Mouse (Mus musculus) embryonic facial prominence, embryonic 14.5 days (tissue): ENCODE measurements around the gene Tmc3. TPM values are rescaled to one million over a fixed set of nuclear protein-coding genes. Genes with fewer than 3 reads are reported as not detected.

Experiments used
- ATAC-seq: fragments of 200-750 bp; cut with Nextera tagmentation; 2 replicates; pipeline ENCODE4 v1.8.0; 2017; ENCODE audit warnings: low read depth, moderate number of reproducible peaks, moderate TSS enrichment
- DNase-seq: peaks from one replicate; pipeline ENCODE4 v3.0.0-alpha.2; 2015; ENCODE audit warnings: low spot score
- H3K27ac ChIP-seq: fragments of 300-500 bp; sonication (generic); replicated peaks from 2 replicates; pipeline ENCODE4 v1.5.1; 2014; ENCODE audit warnings: low read depth, mild to moderate bottlenecking, low read length, moderate library complexity
- H3K27me3 ChIP-seq: fragments of 300-500 bp; sonication (generic); replicated peaks from 2 replicates; pipeline ENCODE4 v1.6.1; 2014; ENCODE audit warnings: low read length; ENCODE audit not compliant: control insufficient read depth, insufficient read depth
- H3K36me3 ChIP-seq: fragments of 300-500 bp; sonication (generic); 2 replicates; pipeline ENCODE4 v1.6.1; 2014; ENCODE audit warnings: low read length, mixed read lengths; ENCODE audit not compliant: control insufficient read depth, insufficient read depth
- H3K4me1 ChIP-seq: fragments of 300-500 bp; sonication (generic); 2 replicates; pipeline ENCODE4 v1.6.1; 2014; ENCODE audit warnings: antibody characterized with exemption, low read length; ENCODE audit not compliant: control insufficient read depth, insufficient read depth
- H3K4me2 ChIP-seq: fragments of 300-500 bp; sonication (generic); 2 replicates; pipeline ENCODE4 v1.6.1; 2014; ENCODE audit warnings: low read depth, mild to moderate bottlenecking, low read length, moderate library complexity, mixed read lengths
- H3K4me3 ChIP-seq: fragments of 300-500 bp; sonication (generic); 2 replicates; pipeline ENCODE4 v1.5.1; 2014; ENCODE audit warnings: low read depth, mild to moderate bottlenecking, low read length
- H3K9ac ChIP-seq: fragments of 300-500 bp; sonication (generic); 2 replicates; pipeline ENCODE4 v1.6.1; 2014; ENCODE audit warnings: low read depth, mild to moderate bottlenecking, low read length, moderate library complexity, mixed read lengths
- H3K9me3 ChIP-seq: fragments of 300-500 bp; sonication (generic); 2 replicates; pipeline ENCODE4 v1.6.1; 2016; ENCODE audit warnings: low read length; ENCODE audit not compliant: control insufficient read depth
- WGBS: fragments of 180-500 bp; shearing (Covaris S2); extraction: QIAGEN DNeasy Blood & Tissue Kit; methylation state at CpG from one replicate; pipeline ENCODE4 v1.1.7; 2014; 5-methylcytosine and 5-hydroxymethylcytosine counted together
- polyA plus RNA-seq: library from polyadenylated mRNA; unstranded; fragments of >200 nt; fragmentation: Nextera tagmentation; extraction: Ambion mirVana; gene quantifications from 2 replicates; pipeline ENCODE4 v1.2.1, GENCODE M21; 2014

The Tmc3 gene
- polyA plus RNA-seq, 1 experiment from 2014 or later, result 0.99 TPM

- DNase-seq, result no peak
Measured at GRCm38 (mm10) chr7:83559495-83559894, 25.2 kb upstream of the Tmc3 start.

GRCm38 (mm10) chr7:83561849-83562248 is 22.9 kb upstream of the Tmc3 start:
- H3K4me3 ChIP-seq, result no peak overlapping the region
- no peak overlapping the region for H3K4me2 ChIP-seq
- no peak for ATAC-seq
- no peaks in the 10 kb centered on the region for H3K36me3 ChIP-seq
- H3K9ac ChIP-seq, result no peak overlapping the region
- no peaks in the 10 kb centered on the region for H3K9me3 ChIP-seq
- no peak for DNase-seq
- no peaks in the 10 kb centered on the region for H3K4me1 ChIP-seq
- WGBS, result 34% methylated on average over 3 of the region's 3 CpGs
- no peak overlapping the region for H3K27ac ChIP-seq
- no peaks in the 10 kb centered on the region for H3K27me3 ChIP-seq

More at GRCm38 (mm10) chr7:83559495-83559894, 25.2 kb upstream of the Tmc3 start:
- Histone ChIP-seq H3K27me3 (no peaks in the 10 kb centered on the region), H3K4me2 (no peak overlapping the region), H3K36me3 (no peaks in the 10 kb centered on the region), H3K4me3 (no peak overlapping the region), H3K9me3 (no peaks in the 10 kb centered on the region), H3K4me1 (no peaks in the 10 kb centered on the region), H3K27ac (no peak overlapping the region), H3K9ac (no peak overlapping the region)
- WGBS, result 80% methylated on average over 3 of the region's 3 CpGs
- no peak for ATAC-seq

DNA sequence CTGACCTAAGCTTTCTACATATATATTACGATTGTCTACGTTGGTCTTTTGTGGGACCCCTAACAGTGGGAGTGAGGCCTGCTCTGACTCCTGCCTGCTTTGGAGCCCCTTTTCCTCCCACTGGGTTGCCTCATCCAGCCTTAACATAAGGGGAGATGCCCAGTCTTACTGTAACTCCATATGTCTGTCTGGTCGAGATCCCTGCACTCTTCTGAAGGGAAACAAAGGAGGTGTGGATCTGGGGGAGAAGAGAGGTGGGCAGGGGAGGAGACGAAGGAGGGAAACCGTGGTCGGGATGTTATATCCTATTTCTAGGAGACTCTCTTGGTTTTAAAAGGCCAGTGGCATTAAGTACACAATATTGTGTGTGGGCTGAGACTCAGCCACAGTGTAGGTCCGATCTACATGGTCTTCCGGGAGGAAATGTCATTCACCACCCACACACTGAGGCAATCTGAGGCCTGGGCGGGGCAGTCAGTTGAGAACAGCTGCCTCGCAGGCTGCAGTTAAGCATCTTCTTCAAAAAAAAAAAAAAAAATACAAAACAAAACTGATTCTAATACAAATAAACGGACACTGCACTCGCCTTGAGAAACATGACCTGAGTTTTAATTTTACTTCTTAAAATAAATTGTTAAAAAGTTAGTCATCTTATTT is 20.0 kb upstream of the Tmc3 start:
- WGBS, result 52% methylated on average over 12 of the region's 12 CpGs
- H3K9me3 ChIP-seq, result no peaks in the 10 kb centered on the region
- DNase-seq, result peak; percentile 63

GRCm38 (mm10) chr7:83565976-83566375 is 18.8 kb upstream of the Tmc3 start:
- WGBS, result 35% methylated on average over 7 of the region's 7 CpGs
- H3K9me3 ChIP-seq, result no peaks in the 10 kb centered on the region
- ATAC-seq (peak; percentile 44; the same call in 1 of the 2 replicates), DNase-seq (peak; percentile 69)
- H3K36me3 ChIP-seq, result no peaks in the 10 kb centered on the region
- no peak overlapping the region for H3K4me3 ChIP-seq
- no peak overlapping the region for H3K27ac ChIP-seq
- H3K4me1 ChIP-seq, result no peaks in the 10 kb centered on the region; the same call in 1 of the 2 replicates
- no peak overlapping the region for H3K9ac ChIP-seq
- H3K4me2 ChIP-seq, result no peak overlapping the region
- H3K27me3 ChIP-seq, result no peaks in the 10 kb centered on the region

More for the DNA sequence above, 20.0 kb upstream of the Tmc3 start:
- Histone ChIP-seq H3K27ac (no peak overlapping the region), H3K4me1 (no peaks in the 10 kb centered on the region; the same call in 1 of the 2 replicates), H3K36me3 (no peaks in the 10 kb centered on the region), H3K9ac (no peak overlapping the region), H3K4me3 (no peak overlapping the region), H3K27me3 (no peaks in the 10 kb centered on the region), H3K4me2 (no peak overlapping the region)
- ATAC-seq, result peak; percentile 55; the same call in 1 of the 2 replicates

- H3K9ac ChIP-seq, result no peak overlapping the region
- 47% methylated on average over 16 of the region's 16 CpGs for WGBS
Measured at GRCm38 (mm10) chr7:83567841-83568500, 16.8 kb upstream of the Tmc3 start.

GRCm38 (mm10) chr7:83568815-83569214 is 15.9 kb upstream of the Tmc3 start:
- no peak for ATAC-seq
- Histone ChIP-seq H3K27me3 (no peaks in the 10 kb centered on the region), H3K9me3 (no peaks in the 10 kb centered on the region), H3K36me3 (no peaks in the 10 kb centered on the region), H3K9ac (no peak overlapping the region), H3K27ac (no peak overlapping the region), H3K4me2 (no peak overlapping the region), H3K4me1 (no peaks in the 10 kb centered on the region; the same call in 1 of the 2 replicates), H3K4me3 (no peak overlapping the region)
- WGBS, result 77% methylated on average over 2 of the region's 2 CpGs
- no peak for DNase-seq

More at GRCm38 (mm10) chr7:83567841-83568500, 16.8 kb upstream of the Tmc3 start:
- Histone ChIP-seq H3K27me3 (no peaks in the 10 kb centered on the region), H3K4me3 (no peak overlapping the region), H3K9me3 (no peaks in the 10 kb centered on the region), H3K4me2 (no peak overlapping the region), H3K36me3 (no peaks in the 10 kb centered on the region), H3K4me1 (no peaks in the 10 kb centered on the region; the same call in 1 of the 2 replicates), H3K27ac (no peak overlapping the region)
- peak; percentile 73 for DNase-seq
- no peak for ATAC-seq

DNA sequence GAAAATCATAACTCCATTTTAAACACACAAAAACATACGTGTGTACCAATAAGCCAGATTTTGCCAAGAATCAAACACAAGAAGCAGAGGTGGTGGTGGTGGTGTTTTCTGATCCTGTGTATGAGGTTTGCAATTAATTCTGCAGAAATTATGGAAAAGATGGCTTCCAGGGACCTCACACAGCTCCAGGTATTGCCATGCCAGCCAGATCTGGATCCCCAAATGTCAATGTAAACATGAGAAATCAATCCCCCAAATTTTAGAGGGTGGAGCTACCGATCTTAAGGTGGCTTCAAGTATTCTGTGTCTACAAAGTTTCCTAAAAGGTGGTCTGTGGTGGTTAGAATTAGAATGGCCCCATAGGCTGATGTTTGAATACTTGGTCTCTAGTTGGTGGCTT is 15.3 kb upstream of the Tmc3 start:
- no peak overlapping the region for H3K4me2 ChIP-seq
- H3K9ac ChIP-seq, result no peak overlapping the region
- no peak for DNase-seq
- H3K4me1 ChIP-seq, result no peaks in the 10 kb centered on the region; the same call in 1 of the 2 replicates
- ATAC-seq, result no peak
- H3K27ac ChIP-seq, result no peak overlapping the region
- no peaks in the 10 kb centered on the region for H3K27me3 ChIP-seq
- no peaks in the 10 kb centered on the region for H3K36me3 ChIP-seq
- no peaks in the 10 kb centered on the region for H3K9me3 ChIP-seq
- H3K4me3 ChIP-seq, result no peak overlapping the region
- 91% methylated on average over 2 of the region's 2 CpGs for WGBS

- H3K4me1 ChIP-seq, result no peaks in the 10 kb centered on the region; the same call in 1 of the 2 replicates
- H3K9me3 ChIP-seq, result no peaks in the 10 kb centered on the region
- H3K27ac ChIP-seq, result no peak overlapping the region
- DNase-seq (no peak), ATAC-seq (no peak)
- H3K36me3 ChIP-seq, result no peaks in the 10 kb centered on the region
- H3K4me2 ChIP-seq, result no peak overlapping the region
- H3K9ac ChIP-seq, result no peak overlapping the region
- H3K4me3 ChIP-seq, result no peak overlapping the region
- WGBS, result 48% methylated on average over 4 of the region's 4 CpGs
- no peaks in the 10 kb centered on the region for H3K27me3 ChIP-seq
Measured at GRCm38 (mm10) chr7:83571077-83571476, 13.7 kb upstream of the Tmc3 start.
